Mouse (Mus musculus): ENCODE data around the gene Diaph2.

- TF ChIP-seq EP300 (optimal IDR thresholded peaks at IDR 0.05) (no peak), CTCF (IDR thresholded peaks at IDR 0.05; ENCODE audit: low read depth) (no peak)
These were observed 13.0 kb upstream of the Diaph2 start for GRCm38 (mm10) chrX:129736562-129736961.
